Mouse (Mus musculus) thymus, postnatal 0 days (tissue): ENCODE data around the gene Lhx4. TPM values are rescaled to one million over a fixed set of nuclear protein-coding genes. Genes with fewer than 3 reads are reported as not detected.

ENCODE experiments used
- DNase-seq: peaks from one replicate; pipeline ENCODE4 v3.0.0-alpha.2; 2015; ENCODE audit warnings: low spot score
- polyA plus RNA-seq: library from polyadenylated mRNA; unstranded; fragments of >200 nt; fragmentation: Nextera tagmentation; extraction: Ambion mirVana; gene quantifications from 2 replicates; pipeline ENCODE4 v1.2.1, GENCODE M21; 2015

The Lhx4 gene
- polyA plus RNA-seq, 1 experiment from 2014 or later, result 0.05 TPM

GRCm38 (mm10) chr1:155703191-155703680 lies 48.2 kb downstream of the Lhx4 start:
- DNase-seq, result no peak

GRCm38 (mm10) chr1:155700886-155701285 lies 50.6 kb downstream of the Lhx4 start:
- DNase-seq, result no peak

GRCm38 (mm10) chr1:155698373-155699159 lies 52.9 kb downstream of the Lhx4 start:
- no peak for DNase-seq

- DNase-seq, result no peak
Observed at GRCm38 (mm10) chr1:155693443-155693842, 58.0 kb downstream of the Lhx4 start.

GRCm38 (mm10) chr1:155693026-155693425 lies 58.5 kb downstream of the Lhx4 start:
- DNase-seq, result no peak

- no peak for DNase-seq
Observed at GRCm38 (mm10) chr1:155692230-155692629, 59.3 kb downstream of the Lhx4 start.

GRCm38 (mm10) chr1:155689558-155689957 lies 61.9 kb downstream of the Lhx4 start:
- no peak for DNase-seq

- no peak for DNase-seq
Observed at GRCm38 (mm10) chr1:155689141-155689540, 62.3 kb downstream of the Lhx4 start.

- DNase-seq, result no peak
Observed at GRCm38 (mm10) chr1:155686816-155687215, 64.7 kb downstream of the Lhx4 start.

GRCm38 (mm10) chr1:155681116-155681799 lies 70.2 kb downstream of the Lhx4 start:
- DNase-seq, result no peak

GRCm38 (mm10) chr1:155675570-155675969 lies 75.9 kb downstream of the Lhx4 start:
- no peak for DNase-seq

- no peak for DNase-seq
Observed at GRCm38 (mm10) chr1:155663994-155664393, 87.5 kb downstream of the Lhx4 start.

- no peak for DNase-seq
Observed at GRCm38 (mm10) chr1:155656321-155656720, 95.2 kb downstream of the Lhx4 start.

- no peak for DNase-seq
Observed at GRCm38 (mm10) chr1:155654961-155655360, 96.5 kb downstream of the Lhx4 start.

- DNase-seq, result no peak
Observed at GRCm38 (mm10) chr1:155650121-155650846, 101.2 kb downstream of the Lhx4 start.

Other genes with a start within 250 kb of the Lhx4 start
- 112 and 114 TPM in 2 replicates for gene Acbd6, start 193.6 kb downstream of the Lhx4 start, polyA plus RNA-seq
- gene Qsox1, start 61.2 kb upstream of the Lhx4 start, polyA plus RNA-seq, result 18.9 and 22.1 TPM in 2 replicates
- gene Cep350, start 221.6 kb upstream of the Lhx4 start, polyA plus RNA-seq, result 10.4 and 16.9 TPM in 2 replicates